Mouse (Mus musculus): ENCODE results near the gene A030005K14Rik.
A peak's percentile ranks its signal among the peaks of the same experiment; 100 is the strongest.

A030005K14Rik gene

GRCm38 (mm10) chr1:83038109-83038672 lies 21.0 kb downstream of the A030005K14Rik start, which contains the start of gene Slc19a3:
TSS of gene Slc19a3 (minus strand) at chr1:83038448.
- peak; percentile 95 for ATAC-seq (ENCODE audit: insufficient number of reproducible peaks, low FRiP score, low TSS enrichment)

DNA sequence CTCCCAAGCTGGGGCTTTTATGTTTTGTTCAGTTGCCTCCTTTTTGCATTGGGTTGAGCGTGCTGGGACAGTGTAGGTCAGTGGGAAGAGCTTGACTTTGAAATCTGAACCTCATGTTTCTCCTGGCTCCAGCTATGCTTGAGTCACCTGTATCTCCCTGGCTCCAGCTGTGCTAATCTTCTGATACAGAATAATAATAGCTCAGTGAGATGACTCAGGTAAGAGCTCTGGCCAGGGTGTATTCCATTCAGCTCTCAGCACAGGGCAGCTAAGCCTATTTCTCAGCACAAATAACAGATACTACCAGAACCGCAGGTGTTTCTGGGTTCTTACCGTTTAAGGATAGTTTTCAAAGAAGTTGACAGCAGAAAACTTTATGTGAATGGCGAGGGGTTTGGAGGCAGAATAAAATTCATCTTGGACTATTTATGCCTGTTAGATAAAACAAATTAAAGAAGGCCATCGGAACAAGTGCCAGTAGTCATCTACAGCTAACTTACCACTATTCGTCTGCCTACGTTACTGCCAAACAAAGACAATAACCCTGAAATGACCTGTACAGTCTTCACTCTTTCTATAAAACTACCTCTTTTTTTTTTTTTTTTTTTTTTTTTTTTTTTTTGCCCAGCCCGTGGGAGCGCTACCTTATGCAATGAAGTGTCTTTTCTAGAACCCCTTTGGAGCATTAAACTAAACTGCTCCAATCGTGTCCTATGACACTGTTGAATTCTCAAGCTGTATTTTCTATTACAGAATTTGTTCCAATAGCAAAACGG lies 22.1 kb downstream of the A030005K14Rik start:
- no peak for ATAC-seq (ENCODE audit: insufficient number of reproducible peaks, low FRiP score, low TSS enrichment)

DNA sequence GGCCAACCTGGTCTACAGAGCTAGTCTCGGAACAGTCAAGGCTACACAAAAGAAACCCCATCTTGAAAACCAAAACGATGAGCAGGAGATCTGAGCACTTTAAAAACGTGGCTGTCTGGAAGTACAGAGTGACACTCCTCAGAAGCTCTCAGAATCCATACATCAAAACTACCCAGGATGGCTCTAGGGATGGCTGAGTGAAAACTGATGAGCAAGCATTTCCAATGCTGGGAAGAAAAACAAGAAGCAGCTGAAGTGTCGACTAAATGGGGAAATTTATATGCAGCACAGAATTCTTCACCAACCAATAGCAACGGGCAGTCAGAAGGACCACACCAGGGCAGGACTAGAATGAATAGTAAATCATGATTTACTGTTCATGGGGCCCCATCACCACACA lies 24.7 kb downstream of the A030005K14Rik start:
- no peak for ATAC-seq (ENCODE audit: insufficient number of reproducible peaks, low FRiP score, low TSS enrichment)

DNA sequence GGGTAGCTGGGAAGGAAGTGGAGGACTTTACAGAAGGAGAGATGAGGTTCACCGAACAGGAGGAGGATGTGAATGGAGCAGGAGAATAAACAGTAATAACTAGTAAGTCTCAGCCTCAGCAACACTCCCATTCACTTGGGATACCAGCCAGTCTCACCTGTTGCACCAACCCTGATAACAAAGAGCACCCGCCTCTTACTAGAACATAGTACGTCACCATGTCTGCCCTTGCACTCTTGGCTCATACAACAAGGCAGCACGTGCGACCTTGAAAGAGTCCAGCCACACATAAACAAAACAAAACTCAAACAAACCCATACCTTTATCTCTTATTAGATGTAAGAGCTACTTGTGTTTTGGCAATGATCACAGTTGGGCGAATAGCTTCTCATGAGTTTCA lies 26.7 kb downstream of the A030005K14Rik start:
- no peak for ATAC-seq (ENCODE audit: insufficient number of reproducible peaks, low FRiP score, low TSS enrichment)

GRCm38 (mm10) chr1:83031950-83032349 lies 27.2 kb downstream of the A030005K14Rik start:
- ATAC-seq (ENCODE audit: insufficient number of reproducible peaks, low FRiP score, low TSS enrichment) = no peak

GRCm38 (mm10) chr1:83016556-83016955 lies 42.6 kb downstream of the A030005K14Rik start:
- ATAC-seq (ENCODE audit: insufficient number of reproducible peaks, low FRiP score, low TSS enrichment) = no peak

- no peak for ATAC-seq (ENCODE audit: insufficient number of reproducible peaks, low FRiP score, low TSS enrichment)
Measured at GRCm38 (mm10) chr1:83015329-83015879, 43.8 kb downstream of the A030005K14Rik start.

GRCm38 (mm10) chr1:83014477-83014876 lies 44.7 kb downstream of the A030005K14Rik start:
- ATAC-seq (ENCODE audit: insufficient number of reproducible peaks, low FRiP score, low TSS enrichment) = no peak

Data from cerebellum, adult (tissue).